Mouse (Mus musculus) embryonic fibroblast, embryonic 13.5 days (primary cell): Measurements from ENCODE around the gene Rpl27a.

Source experiments
- CTCF ChIP-seq: IDR thresholded peaks from 2 replicates; pipeline ENCODE4 v1.5.1; 2011; ENCODE audit warnings: mild to moderate bottlenecking, control low read depth, low read length, moderate library complexity, borderline replicate concordance; ENCODE audit not compliant: insufficient read depth
- POLR2A ChIP-seq: IDR thresholded peaks from 2 replicates; pipeline ENCODE4 v1.6.1; 2011; ENCODE audit warnings: low read depth, mild to moderate bottlenecking, control low read depth, low read length, moderate library complexity

- no peak for TF ChIP-seq CTCF
- no peak; the same call in 1 of the 2 replicates for TF ChIP-seq POLR2A
These were observed 5.8 kb downstream of the Rpl27a start for GRCm38 (mm10) chr7:109524763-109525162.
